In the genomic region with DNA sequence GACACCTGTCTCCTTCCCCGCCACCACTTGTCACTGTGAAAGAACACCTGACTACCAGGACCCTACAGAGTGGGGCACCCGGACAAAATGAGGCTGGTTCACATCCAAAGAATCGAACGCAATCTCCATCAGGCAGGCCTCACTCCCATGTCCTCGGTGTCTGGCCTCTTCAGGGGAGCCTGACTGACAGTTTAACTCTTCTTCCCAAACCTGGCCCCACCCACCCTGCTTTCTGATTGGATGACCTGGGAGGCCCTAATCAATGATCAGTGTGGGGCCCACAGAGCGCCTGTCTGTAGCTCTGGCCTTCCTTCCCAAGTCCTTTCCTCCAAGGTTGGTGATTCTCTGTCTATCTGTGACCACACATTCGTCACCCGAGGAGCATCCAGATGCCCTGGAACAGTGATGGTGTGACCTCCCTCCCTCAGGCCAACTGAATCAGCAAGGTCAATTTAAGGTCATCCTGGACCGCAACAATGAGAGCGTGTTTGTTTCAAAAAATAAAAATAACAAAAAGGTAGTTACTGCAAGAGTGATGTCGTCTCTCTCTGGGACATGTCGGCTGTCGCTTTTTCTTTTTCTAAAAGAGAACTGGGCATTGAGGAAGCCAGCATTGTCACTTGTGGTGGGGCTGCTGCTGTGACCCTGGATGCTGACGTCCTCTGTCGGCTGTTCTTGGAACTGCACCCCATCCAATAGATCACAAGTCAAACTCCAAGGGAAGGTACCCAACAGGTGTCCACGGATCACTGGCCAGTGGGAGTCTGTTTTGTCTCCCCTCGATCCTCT, we compare ENCODE assay signal across 8 mouse cellular contexts. TPM values are rescaled to one million over a fixed set of nuclear protein-coding genes. Genes with fewer than 3 reads are reported as not detected.
DNase-seq lines count a peak whose midpoint lies in the region; ATAC-seq and TF ChIP-seq lines count a peak whose summit lies in the region.
"Had no signal": no experiment of that assay in that cellular context is flagged by ENCODE, and none has a peak within 500 bp of the region (broad histone marks: within the 10 kb centered on the region; RNA-seq: fewer than 3 reads in every experiment).

No protein-coding gene starts in this region.

- WGBS in liver, postnatal 0 days (ENCODE audit: insufficient replicate concordance), result 31% methylated on average over 17 of the region's 17 CpGs

- no peaks in the 10 kb centered on the region; the same call in 1 of the 2 replicates for H3K79me2 ChIP-seq in MEL (ENCODE audit: control insufficient read depth, insufficient read depth, low read length, poor library complexity)

- TF ChIP-seq POLR2A in MEL (IDR thresholded peaks at IDR 0.05; ENCODE audit: control insufficient read depth in 1 of 2, insufficient read depth in 1 of 2, low read depth in 1 of 2, low read length in 2 of 2, poor library complexity in 1 of 2), result peak; percentile 46 to 97; a peak in 3 of 4 replicates

- no peaks in the 10 kb centered on the region for H3K27me3 ChIP-seq in MEL (ENCODE audit: control insufficient read depth in 1 of 2, insufficient read depth in 2 of 2, low read length in 2 of 2)
- H3K27me3 ChIP-seq in liver, postnatal 0 days (ENCODE audit: insufficient read depth, low read length), result no peaks in the 10 kb centered on the region

- DNase-seq in kidney, postnatal 4 days, result peak; percentile 48 to 55
- no peak for DNase-seq in kidney, adult 11 months
- peak; percentile 95 for DNase-seq in MEL (ENCODE audit: low read depth, low spot score)
- DNase-seq in embryo, embryonic 10 days (ENCODE audit: low spot score), result peak; percentile 69
- peak; percentile 82 for DNase-seq in liver, postnatal 0 days
- DNase-seq in adrenal gland, adult 2 months, result no peak
- no peak for DNase-seq in left cerebral cortex, adult 8-10 months (ENCODE audit: low spot score in 2 of 2)
- DNase-seq: cerebellum, adult 9-11 months had no signal

- H3K4me1 ChIP-seq in MEL (ENCODE audit: control insufficient read depth in 1 of 2, insufficient read depth in 2 of 2, low read length in 2 of 2), result peaks cover 7 to 16% of the 10 kb centered on the region in 2 experiments; a peak in 3 of 4 replicates
- peaks cover 37% of the 10 kb centered on the region for H3K4me1 ChIP-seq in liver, postnatal 0 days (ENCODE audit: insufficient read depth)

- peak overlapping the region; percentile 70 for H3K4me2 ChIP-seq in liver, postnatal 0 days (ENCODE audit: low read depth, low read length)

- peak; percentile 85 for TF ChIP-seq RAD21 in MEL (IDR thresholded peaks at IDR 0.05; ENCODE audit: low read depth, low read length)

- H3K9me3 ChIP-seq in MEL (replicated peaks; ENCODE audit: insufficient read depth, low read length), result no peaks in the 10 kb centered on the region
- H3K9me3 ChIP-seq in liver, postnatal 0 days (ENCODE audit: low read length), result no peaks in the 10 kb centered on the region

- H3K4me3 ChIP-seq in MEL (ENCODE audit: control insufficient read depth in 1 of 2, insufficient read depth in 1 of 2, low read depth in 2 of 2, low read length in 2 of 2), result peak overlapping the region; percentile 62 to 83
- H3K4me3 ChIP-seq in liver, postnatal 0 days (ENCODE audit: low read depth, low read length), result no peak overlapping the region

- peak overlapping the region; percentile 89 for H3K27ac ChIP-seq in MEL (ENCODE audit: control insufficient read depth, low read depth, low read length)
- peak overlapping the region; percentile 64; the same call in 1 of the 2 replicates for H3K27ac ChIP-seq in liver, postnatal 0 days (ENCODE audit: low read depth)

- TF ChIP-seq EP300 in MEL (IDR thresholded peaks at IDR 0.05; ENCODE audit: low read depth in 1 of 2, low read length in 2 of 2), result peak; percentile 21 to 29; a peak in 2 of 4 replicates
- TF ChIP-seq EP300 in liver, postnatal 0 days (IDR thresholded peaks at IDR 0.05; ENCODE audit: low read depth), result no peak

- TF ChIP-seq CTCF in MEL (IDR thresholded peaks at IDR 0.05 in 2 of 3, conservative IDR thresholded peaks at IDR 0.05 in 1 of 3; ENCODE audit: control insufficient read depth in 1 of 3, insufficient read depth in 1 of 3, low read depth in 2 of 3, low read length in 3 of 3, poor library complexity in 1 of 3, severe bottlenecking in 1 of 3), result peak; percentile 88 to 100 (median 89)
- TF ChIP-seq CTCF in liver, postnatal 0 days (IDR thresholded peaks at IDR 0.05; ENCODE audit: low read depth), result peak; percentile 79

- peak; percentile 88 for ATAC-seq in liver, postnatal 0 days

- peak overlapping the region; percentile 73 for H3K9ac ChIP-seq in MEL (ENCODE audit: control insufficient read depth, low read depth, low read length, poor library complexity, severe bottlenecking)
- no peak overlapping the region for H3K9ac ChIP-seq in liver, postnatal 0 days (replicated peaks)

- H3K36me3 ChIP-seq in MEL (ENCODE audit: control insufficient read depth in 1 of 2, insufficient read depth in 2 of 2, low read length in 2 of 2), result peaks cover 0 to 7% of the 10 kb centered on the region in 2 experiments; a peak in 2 of 4 replicates
- no peaks in the 10 kb centered on the region for H3K36me3 ChIP-seq in liver, postnatal 0 days (replicated peaks; ENCODE audit: insufficient read depth, low read length)

TF ChIP-seq in MEL, 35 proteins besides CTCF, POLR2A, EP300 and RAD21 (continues in another document):
- TF ChIP-seq ZKSCAN1 (IDR thresholded peaks at IDR 0.05; ENCODE audit: low read depth, low read length) (no peak), MYB (IDR thresholded peaks at IDR 0.05; ENCODE audit: low read depth, low read length) (0 out of 2 replicates have a peak, but pooled peaks have one; percentile 39), TCF12 (IDR thresholded peaks at IDR 0.05; ENCODE audit: low read depth, low read length) (peak; percentile 68), SMC3 (IDR thresholded peaks at IDR 0.05; ENCODE audit: low read depth, low read length) (peak; percentile 86), SIN3A (IDR thresholded peaks at IDR 0.05; ENCODE audit: low read length) (no peak; the same call in none of the 2 replicates), MAFK (IDR thresholded peaks at IDR 0.05; ENCODE audit: borderline replicate concordance, low read depth, low read length) (no peak), MAZ (IDR thresholded peaks at IDR 0.05; ENCODE audit: low read depth, low read length) (peak; percentile 39; the same call in 1 of the 2 replicates), ZC3H11A (IDR thresholded peaks at IDR 0.05; ENCODE audit: low read depth, low read length) (peak; percentile 88), POLR2AphosphoS5 (IDR thresholded peaks at IDR 0.05; ENCODE audit: borderline replicate concordance, low read depth, low read length) (no peak), BHLHE40 (IDR thresholded peaks at IDR 0.05; ENCODE audit: borderline replicate concordance, low read depth, low read length) (no peak), MYC (IDR thresholded peaks at IDR 0.05; ENCODE audit: low read depth, low read length) (0 out of 2 replicates have a peak, but pooled peaks have one; percentile 17), MXI1 (IDR thresholded peaks at IDR 0.05; ENCODE audit: low read depth, low read length) (no peak; the same call in none of the 2 replicates), MEF2A (IDR thresholded peaks at IDR 0.05; ENCODE audit: extremely low read depth, insufficient replicate concordance, low read depth, low read length, poor library complexity, severe bottlenecking) (no peak), UBTF (IDR thresholded peaks at IDR 0.05; ENCODE audit: borderline replicate concordance, insufficient read depth, low read depth, low read length) (no peak), USF1 (IDR thresholded peaks at IDR 0.05; ENCODE audit: low read depth, low read length) (no peak), KAT2A (conservative IDR thresholded peaks at IDR 0.05; ENCODE audit: low read depth, low read length) (no peak), RCOR1 (IDR thresholded peaks at IDR 0.05; ENCODE audit: low read depth, low read length) (peak; percentile 39; the same call in 1 of the 2 replicates), GABPA (IDR thresholded peaks at IDR 0.05; ENCODE audit: low read depth, low read length) (no peak), NRF1 (IDR thresholded peaks at IDR 0.05; ENCODE audit: insufficient read depth, low read depth, low read length, poor library complexity, severe bottlenecking) (no peak), GATA1 (IDR thresholded peaks at IDR 0.05; ENCODE audit: low read depth, low read length) (peak; percentile 24; the same call in 1 of the 2 replicates), HCFC1 (IDR thresholded peaks at IDR 0.05; ENCODE audit: low read depth, low read length) (peak; percentile 73), CHD1 (IDR thresholded peaks at IDR 0.05; ENCODE audit: low read depth, low read length) (peak; percentile 55; the same call in 1 of the 2 replicates), CHD2 (IDR thresholded peaks at IDR 0.05; ENCODE audit: low read length) (no peak), JUND (IDR thresholded peaks at IDR 0.05; ENCODE audit: low read depth, low read length) (no peak), ZNF384 (IDR thresholded peaks at IDR 0.05; ENCODE audit: low read depth, low read length) (no peak), ELF1 (IDR thresholded peaks at IDR 0.05; ENCODE audit: low read depth, low read length) (no peak; the same call in 1 of the 2 replicates), POLR2AphosphoS2 (IDR thresholded peaks at IDR 0.05; ENCODE audit: low read length) (peak; percentile 66), TAL1 (IDR thresholded peaks at IDR 0.05; ENCODE audit: low read length) (0 out of 2 replicates have a peak, but pooled peaks have one; percentile 20), E2F4 (IDR thresholded peaks at IDR 0.05; ENCODE audit: borderline replicate concordance, low read depth, low read length) (no peak), ETS1 (IDR thresholded peaks at IDR 0.05; ENCODE audit: low read depth, low read length) (peak; percentile 34; the same call in 1 of the 2 replicates), MAX (IDR thresholded peaks at IDR 0.05; ENCODE audit: low read length) (peak; percentile 85), USF2 (IDR thresholded peaks at IDR 0.05; ENCODE audit: borderline replicate concordance in 1 of 2, insufficient read depth in 1 of 2, low read depth in 1 of 2, low read length in 2 of 2) (no peak), ZMIZ1 (IDR thresholded peaks at IDR 0.05; ENCODE audit: low read depth, low read length) (peak; percentile 93), TBP (IDR thresholded peaks at IDR 0.05; ENCODE audit: low read depth, low read length) (peak; percentile 81)

RNA-seq across cellular contexts. Expression of gene Ssr1, which starts 28.7 kb away (rescaled TPM):
- 76.7 and 77.2 TPM in 2 replicates for total RNA-seq in MEL (2012; rRNA removed)
- 100 to 1,000 TPM in 1 of 2 experiments, 10 to 100 TPM in 1; 30.9 to 104 TPM for polyA plus RNA-seq in MEL (2012; ENCODE audit: insufficient read depth in 1 of 2, insufficient read length in 2 of 2, low read depth in 1 of 2, low replicate concordance in 2 of 2, missing spikeins in 1 of 2)
- 48.9 and 55.1 TPM in 2 replicates for polyA plus RNA-seq in liver, postnatal 0 days (2015; fragmentation: Nextera tagmentation; extraction: Ambion mirVana)
- total RNA-seq in adrenal gland, adult 2 months (2021), result 100 to 1,000 TPM; 138 to 209 TPM
- 3.9 and 5.6 TPM in 2 replicates for polyA plus RNA-seq in adrenal gland, adult 2 months (2012; rRNA removed)
- total RNA-seq in left cerebral cortex, adult 8-10 months (2022), result 100 to 1,000 TPM in 2 of 4 experiments, 10 to 100 TPM in 2; 96.9 to 110 (median 100) TPM

Comparison
In these comparisons a context has a peak if more than half of its experiments do, and no peak if none do; other contexts are left out.
1. DNase-seq: peak in kidney, postnatal 4 days (2 of 2), MEL (single experiment), embryo, embryonic 10 days (single experiment) and liver, postnatal 0 days (single experiment); none in kidney, adult 11 months (single experiment), adrenal gland, adult 2 months (single experiment) and left cerebral cortex, adult 8-10 months (0 of 2).